Mouse (Mus musculus): ENCODE data around the gene Smarcb1. TPM values are rescaled to one million over a fixed set of nuclear protein-coding genes. Genes with fewer than 3 reads are reported as not detected.

The Smarcb1 gene
- polyA plus RNA-seq, 1 experiment from 2014 or later, result 253 TPM

GRCm38 (mm10) chr10:75921726-75922560, 526 bp upstream of the Smarcb1 start:
- Histone ChIP-seq H3K27me3 (replicated peaks; ENCODE audit: control insufficient read depth, insufficient read depth, low read length) (no peaks in the 10 kb centered on the region), H3K36me3 (ENCODE audit: control insufficient read depth, insufficient read depth, low read length) (peaks cover 24% of the 10 kb centered on the region), H3K9ac (ENCODE audit: low read length) (peak overlapping the region; percentile 97), H3K9me3 (replicated peaks; ENCODE audit: control insufficient read depth, low read length) (no peaks in the 10 kb centered on the region), H3K4me3 (ENCODE audit: low read depth, low read length) (peak overlapping the region; percentile 97), H3K27ac (ENCODE audit: low read depth, low read length) (peak overlapping the region; percentile 96), H3K4me1 (ENCODE audit: control insufficient read depth, insufficient read depth, low read length) (peaks cover 23% of the 10 kb centered on the region), H3K4me2 (ENCODE audit: low read length) (peak overlapping the region; percentile 70)
- WGBS, result 4% methylated on average over 22 of the region's 22 CpGs
- ATAC-seq, result peak; percentile 40
- peak; percentile 45 for DNase-seq (ENCODE audit: low spot score)

- ATAC-seq (no peak), DNase-seq (ENCODE audit: low spot score) (no peak)
- peak overlapping the region; percentile 13; the same call in 1 of the 2 replicates for H3K9ac ChIP-seq (ENCODE audit: low read length)
- no peaks in the 10 kb centered on the region for H3K27me3 ChIP-seq (replicated peaks; ENCODE audit: control insufficient read depth, insufficient read depth, low read length)
- no peaks in the 10 kb centered on the region for H3K9me3 ChIP-seq (replicated peaks; ENCODE audit: control insufficient read depth, low read length)
- H3K4me1 ChIP-seq (ENCODE audit: control insufficient read depth, insufficient read depth, low read length), result peaks cover 23% of the 10 kb centered on the region
- H3K27ac ChIP-seq (ENCODE audit: low read depth, low read length), result no peak overlapping the region
- 0 out of 2 replicates have a peak overlapping the region, but pooled peaks have one; percentile 0 for H3K4me2 ChIP-seq (ENCODE audit: low read length)
- no peak overlapping the region for H3K4me3 ChIP-seq (ENCODE audit: low read depth, low read length)
- peaks cover 39% of the 10 kb centered on the region for H3K36me3 ChIP-seq (ENCODE audit: control insufficient read depth, insufficient read depth, low read length)
- WGBS, result 90% methylated on average over 5 of the region's 5 CpGs
These were observed 2.4 kb downstream of the Smarcb1 start for GRCm38 (mm10) chr10:75919026-75919425.

- Histone ChIP-seq H3K4me1 (ENCODE audit: control insufficient read depth, insufficient read depth, low read length) (peaks cover 21% of the 10 kb centered on the region), H3K4me2 (ENCODE audit: low read length) (no peak overlapping the region), H3K9ac (ENCODE audit: low read length) (no peak overlapping the region), H3K9me3 (replicated peaks; ENCODE audit: control insufficient read depth, low read length) (no peaks in the 10 kb centered on the region), H3K36me3 (ENCODE audit: control insufficient read depth, insufficient read depth, low read length) (peaks cover 57% of the 10 kb centered on the region), H3K27me3 (replicated peaks; ENCODE audit: control insufficient read depth, insufficient read depth, low read length) (no peaks in the 10 kb centered on the region), H3K4me3 (ENCODE audit: low read depth, low read length) (no peak overlapping the region), H3K27ac (ENCODE audit: low read depth, low read length) (no peak overlapping the region)
- ATAC-seq, result no peak
- WGBS, result 85% methylated on average over 8 of the region's 8 CpGs
- DNase-seq (ENCODE audit: low spot score), result no peak
These were observed 4.6 kb downstream of the Smarcb1 start for GRCm38 (mm10) chr10:75916840-75917239.

- peaks cover 20% of the 10 kb centered on the region for H3K4me1 ChIP-seq (ENCODE audit: control insufficient read depth, insufficient read depth, low read length)
- ATAC-seq (no peak), DNase-seq (ENCODE audit: low spot score) (no peak)
- H3K9me3 ChIP-seq (replicated peaks; ENCODE audit: control insufficient read depth, low read length), result no peaks in the 10 kb centered on the region
- H3K27me3 ChIP-seq (replicated peaks; ENCODE audit: control insufficient read depth, insufficient read depth, low read length), result no peaks in the 10 kb centered on the region
- no peak overlapping the region for H3K4me2 ChIP-seq (ENCODE audit: low read length)
- no peak overlapping the region for H3K9ac ChIP-seq (ENCODE audit: low read length)
- 92% methylated on average over 7 of the region's 7 CpGs for WGBS
- no peak overlapping the region for H3K4me3 ChIP-seq (ENCODE audit: low read depth, low read length)
- peaks cover 69% of the 10 kb centered on the region for H3K36me3 ChIP-seq (ENCODE audit: control insufficient read depth, insufficient read depth, low read length)
- no peak overlapping the region for H3K27ac ChIP-seq (ENCODE audit: low read depth, low read length)
These were observed 5.9 kb downstream of the Smarcb1 start for GRCm38 (mm10) chr10:75915557-75915956.

GRCm38 (mm10) chr10:75913013-75913589, 8.3 kb downstream of the Smarcb1 start:
- H3K4me2 ChIP-seq (ENCODE audit: low read length), result no peak overlapping the region
- no peak for ATAC-seq
- WGBS, result 77% methylated on average over 6 of the region's 6 CpGs
- no peaks in the 10 kb centered on the region for H3K27me3 ChIP-seq (replicated peaks; ENCODE audit: control insufficient read depth, insufficient read depth, low read length)
- no peaks in the 10 kb centered on the region for H3K4me1 ChIP-seq (ENCODE audit: control insufficient read depth, insufficient read depth, low read length)
- H3K9ac ChIP-seq (ENCODE audit: low read length), result no peak overlapping the region
- H3K27ac ChIP-seq (ENCODE audit: low read depth, low read length), result no peak overlapping the region
- DNase-seq (ENCODE audit: low spot score), result no peak
- no peak overlapping the region for H3K4me3 ChIP-seq (ENCODE audit: low read depth, low read length)
- no peaks in the 10 kb centered on the region for H3K9me3 ChIP-seq (replicated peaks; ENCODE audit: control insufficient read depth, low read length)
- peaks cover 82% of the 10 kb centered on the region for H3K36me3 ChIP-seq (ENCODE audit: control insufficient read depth, insufficient read depth, low read length)

GRCm38 (mm10) chr10:75910698-75911097, 10.7 kb downstream of the Smarcb1 start:
- no peak for ATAC-seq

GRCm38 (mm10) chr10:75906882-75907281, 14.5 kb downstream of the Smarcb1 start:
- no peaks in the 10 kb centered on the region for H3K27me3 ChIP-seq (replicated peaks; ENCODE audit: control insufficient read depth, insufficient read depth, low read length)
- no peak for ATAC-seq
- 96% methylated on average over 4 of the region's 4 CpGs for WGBS
- no peak for DNase-seq (ENCODE audit: low spot score)
- no peak overlapping the region for H3K4me2 ChIP-seq (ENCODE audit: low read length)
- H3K9ac ChIP-seq (ENCODE audit: low read length), result no peak overlapping the region
- no peaks in the 10 kb centered on the region for H3K4me1 ChIP-seq (ENCODE audit: control insufficient read depth, insufficient read depth, low read length)
- H3K9me3 ChIP-seq (replicated peaks; ENCODE audit: control insufficient read depth, low read length), result no peaks in the 10 kb centered on the region
- peaks cover 95% of the 10 kb centered on the region for H3K36me3 ChIP-seq (ENCODE audit: control insufficient read depth, insufficient read depth, low read length)
- H3K27ac ChIP-seq (ENCODE audit: low read depth, low read length), result no peak overlapping the region
- H3K4me3 ChIP-seq (ENCODE audit: low read depth, low read length), result no peak overlapping the region

More at GRCm38 (mm10) chr10:75910698-75911097, 10.7 kb downstream of the Smarcb1 start:
- no peak for DNase-seq (ENCODE audit: low spot score)
- Histone ChIP-seq H3K27me3 (replicated peaks; ENCODE audit: control insufficient read depth, insufficient read depth, low read length) (no peaks in the 10 kb centered on the region), H3K9ac (ENCODE audit: low read length) (no peak overlapping the region), H3K4me1 (ENCODE audit: control insufficient read depth, insufficient read depth, low read length) (no peaks in the 10 kb centered on the region), H3K27ac (ENCODE audit: low read depth, low read length) (no peak overlapping the region), H3K4me2 (ENCODE audit: low read length) (no peak overlapping the region), H3K4me3 (ENCODE audit: low read depth, low read length) (no peak overlapping the region), H3K9me3 (replicated peaks; ENCODE audit: control insufficient read depth, low read length) (no peaks in the 10 kb centered on the region), H3K36me3 (ENCODE audit: control insufficient read depth, insufficient read depth, low read length) (peaks cover 89% of the 10 kb centered on the region)
- 88% methylated on average over 2 of the region's 2 CpGs for WGBS

GRCm38 (mm10) chr10:75904391-75904790, 17.0 kb downstream of the Smarcb1 start:
- H3K27ac ChIP-seq (ENCODE audit: low read depth, low read length), result no peak overlapping the region
- H3K4me3 ChIP-seq (ENCODE audit: low read depth, low read length), result no peak overlapping the region
- no peaks in the 10 kb centered on the region for H3K9me3 ChIP-seq (replicated peaks; ENCODE audit: control insufficient read depth, low read length)
- H3K36me3 ChIP-seq (ENCODE audit: control insufficient read depth, insufficient read depth, low read length), result peaks cover 94% of the 10 kb centered on the region
- no peak for DNase-seq (ENCODE audit: low spot score)
- ATAC-seq, result no peak
- no peak overlapping the region for H3K4me2 ChIP-seq (ENCODE audit: low read length)
- 95% methylated on average over 5 of the region's 5 CpGs for WGBS
- no peaks in the 10 kb centered on the region for H3K4me1 ChIP-seq (ENCODE audit: control insufficient read depth, insufficient read depth, low read length)
- H3K9ac ChIP-seq (ENCODE audit: low read length), result no peak overlapping the region
- H3K27me3 ChIP-seq (replicated peaks; ENCODE audit: control insufficient read depth, insufficient read depth, low read length), result no peaks in the 10 kb centered on the region

- peaks cover 98% of the 10 kb centered on the region for H3K36me3 ChIP-seq (ENCODE audit: control insufficient read depth, insufficient read depth, low read length)
- DNase-seq (ENCODE audit: low spot score) (no peak), ATAC-seq (no peak)
- H3K4me2 ChIP-seq (ENCODE audit: low read length), result no peak overlapping the region
- H3K4me1 ChIP-seq (ENCODE audit: control insufficient read depth, insufficient read depth, low read length), result peaks cover under 1% of the 10 kb centered on the region; the same call in 1 of the 2 replicates
- no peak overlapping the region for H3K27ac ChIP-seq (ENCODE audit: low read depth, low read length)
- no peak overlapping the region for H3K4me3 ChIP-seq (ENCODE audit: low read depth, low read length)
- no peaks in the 10 kb centered on the region for H3K27me3 ChIP-seq (replicated peaks; ENCODE audit: control insufficient read depth, insufficient read depth, low read length)
- 83% methylated on average over 3 of the region's 3 CpGs for WGBS
- H3K9me3 ChIP-seq (replicated peaks; ENCODE audit: control insufficient read depth, low read length), result no peaks in the 10 kb centered on the region
- H3K9ac ChIP-seq (ENCODE audit: low read length), result no peak overlapping the region
These were observed 22.6 kb downstream of the Smarcb1 start for GRCm38 (mm10) chr10:75898846-75899245.

Data from forebrain, embryonic 14.5 days (tissue).